Mouse (Mus musculus): ENCODE measurements around the gene Itgae. TPM values are rescaled to one million over a fixed set of nuclear protein-coding genes. Genes with fewer than 3 reads are reported as not detected.

Gene Itgae
- 0.19 and 0.35 TPM in 2 replicates for polyA plus RNA-seq (2015; fragmentation: Nextera tagmentation; extraction: Ambion mirVana)

GRCm38 (mm10) chr11:73090283-73090682 lies at the start of gene Itgae:
Gene Itgae, plus strand, starts transcription at chr11:73090583.
- Histone ChIP-seq H3K4me3 (replicated peaks) (no peak within 1 kb of the TSS), H3K9ac (no peak within 1 kb of the TSS), H3K4me2 (replicated peaks) (no peak within 1 kb of the TSS), H3K4me1 (replicated peaks) (no peaks in the 10 kb centered on the region), H3K27me3 (replicated peaks) (no peaks in the 10 kb centered on the region), H3K27ac (no peak within 1 kb of the TSS), H3K9me3 (no peaks in the 10 kb centered on the region), H3K36me3 (no peaks in the 10 kb centered on the region)
- ATAC-seq: no peak
- 85% methylated on average over 4 of the region's 4 CpGs for WGBS

- no peaks in the 10 kb centered on the region for H3K9me3 ChIP-seq
- 44% methylated on average over 6 of the region's 6 CpGs for WGBS
- no peaks in the 10 kb centered on the region for H3K36me3 ChIP-seq
- no peak overlapping the region for H3K4me2 ChIP-seq (replicated peaks)
- no peak for ATAC-seq
- no peak overlapping the region for H3K9ac ChIP-seq
- peaks cover 9% of the 10 kb centered on the region for H3K4me1 ChIP-seq (replicated peaks)
- H3K4me3 ChIP-seq (replicated peaks): no peak overlapping the region
- H3K27ac ChIP-seq: no peak overlapping the region
- no peaks in the 10 kb centered on the region for H3K27me3 ChIP-seq (replicated peaks)
These were observed 46.1 kb upstream of the Itgae start for GRCm38 (mm10) chr11:73044229-73044755.

GRCm38 (mm10) chr11:73044789-73045188 lies 45.6 kb upstream of the Itgae start:
- no peak for ATAC-seq
- no peak overlapping the region for H3K27ac ChIP-seq
- H3K9me3 ChIP-seq: no peaks in the 10 kb centered on the region

GRCm38 (mm10) chr11:73047542-73047996 lies 42.8 kb upstream of the Itgae start, which contains the start of gene Ncbp3:
Gene Ncbp3, plus strand, starts transcription at chr11:73047783.
- Histone ChIP-seq H3K4me3 (replicated peaks) (peak within 1 kb of the TSS; percentile 88), H3K27me3 (replicated peaks) (no peaks in the 10 kb centered on the region), H3K4me2 (replicated peaks) (peak within 1 kb of the TSS; percentile 71), H3K27ac (peak within 1 kb of the TSS; percentile 91), H3K9ac (peak within 1 kb of the TSS; percentile 98), H3K4me1 (replicated peaks) (peaks cover 9% of the 10 kb centered on the region), H3K9me3 (no peaks in the 10 kb centered on the region), H3K36me3 (peaks cover 6% of the 10 kb centered on the region; the same call in 1 of the 2 replicates)
- WGBS: under 1% methylated on average over 39 of the region's 39 CpGs
- ATAC-seq: peak; percentile 97

More at GRCm38 (mm10) chr11:73044789-73045188, 45.6 kb upstream of the Itgae start:
- Histone ChIP-seq H3K4me2 (replicated peaks) (no peak overlapping the region), H3K9ac (no peak overlapping the region), H3K4me1 (replicated peaks) (peaks cover 9% of the 10 kb centered on the region), H3K4me3 (replicated peaks) (no peak overlapping the region), H3K36me3 (no peaks in the 10 kb centered on the region), H3K27me3 (replicated peaks) (no peaks in the 10 kb centered on the region)
- WGBS: 66% methylated on average over 4 of the region's 4 CpGs

GRCm38 (mm10) chr11:73048030-73048876 lies 42.1 kb upstream of the Itgae start:
- Histone ChIP-seq H3K27me3 (replicated peaks) (no peaks in the 10 kb centered on the region), H3K4me1 (replicated peaks) (peaks cover 9% of the 10 kb centered on the region), H3K9me3 (no peaks in the 10 kb centered on the region), H3K36me3 (peaks cover 6% of the 10 kb centered on the region; the same call in 1 of the 2 replicates), H3K4me3 (replicated peaks) (peak overlapping the region; percentile 88), H3K4me2 (replicated peaks) (peak overlapping the region; percentile 71), H3K27ac (peak overlapping the region; percentile 91), H3K9ac (peak overlapping the region; percentile 98)
- peak; percentile 85 for ATAC-seq
- 1% methylated on average over 55 of the region's 55 CpGs for WGBS

GRCm38 (mm10) chr11:73049335-73049734 lies 41.0 kb upstream of the Itgae start:
- no peak for ATAC-seq
- Histone ChIP-seq H3K27me3 (replicated peaks) (no peaks in the 10 kb centered on the region), H3K4me3 (replicated peaks) (peak overlapping the region; percentile 88; the same call in 1 of the 2 replicates), H3K27ac (no peak overlapping the region), H3K9ac (0 out of 2 replicates have a peak overlapping the region, but pooled peaks have one; percentile 15), H3K36me3 (peaks cover 10% of the 10 kb centered on the region; the same call in 1 of the 2 replicates), H3K9me3 (no peaks in the 10 kb centered on the region), H3K4me2 (replicated peaks) (peak overlapping the region; percentile 71), H3K4me1 (replicated peaks) (peaks cover 9% of the 10 kb centered on the region)
- 4% methylated on average over 4 of the region's 4 CpGs for WGBS

- H3K4me2 ChIP-seq (replicated peaks): no peak overlapping the region
- WGBS: 90% methylated on average over 1 of the region's 1 CpGs
- H3K9ac ChIP-seq: no peak overlapping the region
- no peak overlapping the region for H3K4me3 ChIP-seq (replicated peaks)
- ATAC-seq: no peak
- no peaks in the 10 kb centered on the region for H3K9me3 ChIP-seq
- no peak overlapping the region for H3K27ac ChIP-seq
- peaks cover 17% of the 10 kb centered on the region for H3K36me3 ChIP-seq
- H3K4me1 ChIP-seq (replicated peaks): peaks cover 4% of the 10 kb centered on the region
- no peaks in the 10 kb centered on the region for H3K27me3 ChIP-seq (replicated peaks)
These were observed 37.6 kb upstream of the Itgae start for GRCm38 (mm10) chr11:73052795-73053194.

- Histone ChIP-seq H3K4me2 (replicated peaks) (no peak overlapping the region), H3K27ac (no peak overlapping the region), H3K4me3 (replicated peaks) (no peak overlapping the region), H3K9ac (no peak overlapping the region), H3K4me1 (replicated peaks) (no peaks in the 10 kb centered on the region), H3K9me3 (no peaks in the 10 kb centered on the region), H3K36me3 (peaks cover 11% of the 10 kb centered on the region; the same call in 1 of the 2 replicates), H3K27me3 (replicated peaks) (no peaks in the 10 kb centered on the region)
- ATAC-seq: no peak
- whole genome bisulfite sequencing: 81% methylated on average over 5 of the region's 5 CpGs
These were observed 32.7 kb upstream of the Itgae start for GRCm38 (mm10) chr11:73057701-73058100.

- Histone ChIP-seq H3K4me3 (replicated peaks) (no peak overlapping the region), H3K4me2 (replicated peaks) (no peak overlapping the region), H3K36me3 (peaks cover 8% of the 10 kb centered on the region; the same call in 1 of the 2 replicates), H3K27ac (no peak overlapping the region), H3K27me3 (replicated peaks) (no peaks in the 10 kb centered on the region), H3K4me1 (replicated peaks) (no peaks in the 10 kb centered on the region), H3K9ac (no peak overlapping the region), H3K9me3 (no peaks in the 10 kb centered on the region)
- WGBS: 86% methylated on average over 3 of the region's 3 CpGs
- ATAC-seq: no peak
These were observed 30.8 kb upstream of the Itgae start for GRCm38 (mm10) chr11:73059630-73060029.

- 86% methylated on average over 3 of the region's 3 CpGs for WGBS
- Histone ChIP-seq H3K4me1 (replicated peaks) (no peaks in the 10 kb centered on the region), H3K4me3 (replicated peaks) (no peak overlapping the region), H3K9me3 (no peaks in the 10 kb centered on the region), H3K36me3 (0 out of 2 replicates have a peak, but pooled peaks cover 3% of the 10 kb centered on the region), H3K4me2 (replicated peaks) (no peak overlapping the region), H3K27me3 (replicated peaks) (no peaks in the 10 kb centered on the region), H3K9ac (no peak overlapping the region), H3K27ac (no peak overlapping the region)
- no peak for ATAC-seq
These were observed 29.0 kb upstream of the Itgae start for GRCm38 (mm10) chr11:73061413-73061812.

GRCm38 (mm10) chr11:73071839-73072238 lies 18.5 kb upstream of the Itgae start:
- peaks cover 38% of the 10 kb centered on the region for H3K36me3 ChIP-seq
- WGBS: 89% methylated on average over 3 of the region's 3 CpGs
- no peaks in the 10 kb centered on the region for H3K9me3 ChIP-seq
- no peak overlapping the region for H3K27ac ChIP-seq
- ATAC-seq: no peak
- H3K4me2 ChIP-seq (replicated peaks): no peak overlapping the region
- H3K4me1 ChIP-seq (replicated peaks): no peaks in the 10 kb centered on the region
- no peak overlapping the region for H3K4me3 ChIP-seq (replicated peaks)
- no peaks in the 10 kb centered on the region for H3K27me3 ChIP-seq (replicated peaks)
- H3K9ac ChIP-seq: no peak overlapping the region

GRCm38 (mm10) chr11:73076295-73076694 lies 14.1 kb upstream of the Itgae start:
- no peak for ATAC-seq
- Histone ChIP-seq H3K4me1 (replicated peaks) (no peaks in the 10 kb centered on the region), H3K27ac (no peak overlapping the region), H3K36me3 (peaks cover 35% of the 10 kb centered on the region), H3K4me3 (replicated peaks) (no peak overlapping the region), H3K9me3 (no peaks in the 10 kb centered on the region), H3K4me2 (replicated peaks) (no peak overlapping the region), H3K27me3 (replicated peaks) (no peaks in the 10 kb centered on the region), H3K9ac (no peak overlapping the region)
- 92% methylated on average over 4 of the region's 4 CpGs for WGBS

Measured in intestine, embryonic 15.5 days (tissue).